ENCODE assay signal across 7 mouse cellular contexts in the genomic region with DNA sequence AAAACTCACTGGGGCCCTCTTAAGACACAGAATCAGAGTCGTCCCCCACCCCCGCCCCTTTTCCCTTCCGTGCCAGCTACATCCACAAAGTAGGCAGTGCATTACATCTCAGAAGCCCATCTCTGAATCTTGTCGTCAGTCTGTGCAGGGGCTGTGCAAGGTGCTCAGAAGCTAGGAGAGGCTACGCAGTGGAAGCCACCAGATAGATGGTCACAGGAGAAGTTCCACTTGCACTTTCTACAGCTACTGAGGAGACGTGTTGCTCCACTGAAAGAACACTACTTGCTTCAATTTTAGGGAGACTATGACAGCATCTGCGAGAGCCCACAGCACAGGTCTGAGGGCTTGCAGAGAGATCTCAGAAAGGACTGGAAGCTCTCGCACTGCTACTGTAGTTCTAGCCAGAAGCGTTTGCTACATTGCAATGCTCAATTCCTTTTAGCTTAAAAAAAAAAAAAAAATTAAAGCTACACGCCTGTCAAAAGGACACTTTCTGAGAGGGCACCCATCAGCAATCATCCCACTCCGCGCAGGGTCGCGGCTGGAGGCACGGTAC. TPM values are rescaled to one million over a fixed set of nuclear protein-coding genes. Genes with fewer than 3 reads are reported as not detected.
DNase-seq lines count a peak whose midpoint lies in the region.

No protein-coding gene starts in this region.

- DNase-seq in right cerebral cortex, postnatal 4 days, result peak; percentile 9
- DNase-seq in right cerebral cortex, postnatal 14 days, result no peak
- peak; percentile 11 to 30 for DNase-seq in cerebellum, postnatal 10 days
- DNase-seq in hindbrain, embryonic 10.5 days (ENCODE audit: low spot score), result no peak
- DNase-seq in thymus, postnatal 25 days, result peak; percentile 25
- DNase-seq in left cerebral cortex, postnatal 4 days, result no peak

- no peaks in the 10 kb centered on the region for H3K9me3 ChIP-seq in hindbrain, embryonic 10.5 days
- H3K9me3 ChIP-seq in megakaryocyte, embryonic 14.5 days, result no peaks in the 10 kb centered on the region

- H3K4me3 ChIP-seq in hindbrain, embryonic 10.5 days, result peak overlapping the region; percentile 84
- peak overlapping the region; percentile 95 for H3K4me3 ChIP-seq in megakaryocyte, embryonic 14.5 days (replicated peaks)

- peaks cover 14% of the 10 kb centered on the region for H3K27me3 ChIP-seq in hindbrain, embryonic 10.5 days (ENCODE audit: insufficient read depth, poor library complexity, severe bottlenecking)
- H3K27me3 ChIP-seq in megakaryocyte, embryonic 14.5 days (replicated peaks), result peaks cover 18% of the 10 kb centered on the region

- no peaks in the 10 kb centered on the region for H3K36me3 ChIP-seq in hindbrain, embryonic 10.5 days
- no peaks in the 10 kb centered on the region for H3K36me3 ChIP-seq in megakaryocyte, embryonic 14.5 days (replicated peaks; ENCODE audit: low read length)

- H3K4me1 ChIP-seq in hindbrain, embryonic 10.5 days (replicated peaks), result peaks cover 32% of the 10 kb centered on the region
- H3K4me1 ChIP-seq in megakaryocyte, embryonic 14.5 days, result peaks cover 25% of the 10 kb centered on the region

- WGBS in hindbrain, embryonic 10.5 days, result 4% methylated on average over 15 of the region's 15 CpGs

- intact Hi-C loops in left cerebral cortex, postnatal 4 days (cut with DNase I), result no loop called here

- peak overlapping the region; percentile 95 for H3K27ac ChIP-seq in hindbrain, embryonic 10.5 days

RNA-seq across cellular contexts. Expression of a gene that starts 0.8 kb away (rescaled TPM):
- polyA plus RNA-seq in hindbrain, embryonic 10.5 days (2016; fragmentation: Nextera tagmentation; extraction: Ambion mirVana), result 51.3 and 64.8 TPM in 2 replicates
- 2.1 and 9.7 TPM in 2 replicates for polyA plus RNA-seq in megakaryocyte, embryonic 14.5 days (2012; ENCODE audit: insufficient read depth, low replicate concordance)
- 100 to 1,000 TPM; 123 to 140 TPM for total RNA-seq in left cerebral cortex, postnatal 4 days (2021)

Comparison
In these comparisons a context has a peak if more than half of its experiments do, and no peak if none do; other contexts are left out.
1. DNase-seq: peak in right cerebral cortex, postnatal 4 days (single experiment), cerebellum, postnatal 10 days (2 of 2) and thymus, postnatal 25 days (single experiment); none in right cerebral cortex, postnatal 14 days (single experiment), hindbrain, embryonic 10.5 days (single experiment) and left cerebral cortex, postnatal 4 days (single experiment).